Mouse (Mus musculus) ES-E14 (cell line): ENCODE results near the gene Arhgef19.

Source experiments
- HCFC1 ChIP-seq: IDR thresholded peaks from 2 replicates; pipeline ENCODE4 v1.6.1; 2012; ENCODE audit warnings: low read length, inconsistent platforms, borderline replicate concordance; ENCODE audit not compliant: insufficient read depth
- MAFK ChIP-seq: IDR thresholded peaks from 2 replicates; pipeline ENCODE4 v1.6.1; 2014; ENCODE audit warnings: mild to moderate bottlenecking, low read depth, low read length, inconsistent platforms; ENCODE audit not compliant: insufficient read depth
- ZC3H11A ChIP-seq: IDR thresholded peaks from 2 replicates; pipeline ENCODE4 v1.6.1; 2012; ENCODE audit warnings: low read depth, mild to moderate bottlenecking, inconsistent platforms, low read length, borderline replicate concordance
- ZNF384 ChIP-seq: IDR thresholded peaks from 2 replicates; pipeline ENCODE4 v1.6.1; 2012; ENCODE audit warnings: low read depth, low read length, inconsistent platforms

GRCm38 (mm10) chr4:141251071-141251470 is 11.8 kb downstream of the Arhgef19 start:
- TF ChIP-seq HCFC1 = no peak
- TF ChIP-seq MAFK = no peak
- no peak for TF ChIP-seq ZC3H11A
- no peak for TF ChIP-seq ZNF384
